Mouse (Mus musculus): ENCODE results near the gene Fbxo21. TPM values are rescaled to one million over a fixed set of nuclear protein-coding genes. Genes with fewer than 3 reads are reported as not detected.

Fbxo21 gene
- polyA plus RNA-seq, 2 experiments: 9.5 to 10.0 TPM

DNA sequence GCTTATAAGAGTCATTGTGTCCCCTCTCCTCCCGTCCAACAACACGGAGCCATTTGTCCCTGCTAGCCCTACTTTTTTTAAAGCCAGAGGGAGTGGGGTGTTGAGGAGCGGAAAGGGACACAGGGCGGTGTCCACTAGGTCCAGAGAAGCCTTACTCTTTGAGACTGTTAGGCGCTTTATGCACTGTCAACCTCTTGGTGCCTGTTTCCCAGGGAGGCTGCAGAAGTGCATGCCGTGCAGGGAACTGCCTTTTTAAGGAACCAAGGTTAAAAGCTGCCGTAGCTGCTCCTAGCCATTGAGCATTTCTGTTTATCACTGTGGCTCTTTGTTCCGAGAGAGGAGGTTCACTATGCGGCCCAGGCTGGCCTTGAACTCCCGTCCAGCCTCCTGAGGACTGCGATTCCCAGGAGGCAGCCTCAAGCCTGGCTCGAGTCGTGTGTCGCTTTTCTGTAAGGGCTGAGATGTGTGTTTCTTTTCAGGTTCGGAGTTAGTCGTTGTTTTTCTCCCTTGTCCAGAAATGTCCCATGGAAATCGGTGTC is 1.7 kb downstream of the Fbxo21 start:
- WGBS (ENCODE audit: insufficient replicate concordance): 65% methylated on average over 17 of the region's 17 CpGs
- Histone ChIP-seq H3K9ac (replicated peaks) (no peak overlapping the region), H3K27ac (no peak overlapping the region)

DNA sequence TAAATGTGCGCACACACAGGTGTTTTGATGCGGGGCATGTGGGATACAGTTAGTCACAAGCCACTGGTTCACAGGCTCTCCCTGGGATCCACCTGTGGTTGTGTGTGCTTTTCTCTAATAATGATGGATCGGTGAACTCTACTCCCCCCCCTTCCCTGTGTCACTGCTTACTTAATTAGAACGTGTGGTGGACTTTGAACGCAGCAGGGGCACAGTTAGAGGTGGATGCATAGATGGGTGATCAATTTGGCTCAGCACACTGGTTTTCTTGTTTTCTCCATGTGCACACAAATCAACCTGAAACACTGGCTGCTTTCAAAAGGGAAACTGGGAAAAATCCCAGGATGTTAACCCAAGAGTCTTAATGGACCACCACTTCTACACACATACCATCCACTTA is 2.6 kb downstream of the Fbxo21 start:
- TF ChIP-seq CTCF (IDR thresholded peaks at IDR 0.05; ENCODE audit: low read depth) (no peak), EP300 (IDR thresholded peaks at IDR 0.05; ENCODE audit: low read depth) (no peak)
- no peak for ATAC-seq (ENCODE audit: insufficient read depth)
- Histone ChIP-seq H3K4me3 (ENCODE audit: insufficient read depth in 1 of 2, low read depth in 2 of 2, low read length in 2 of 2) (no peak overlapping the region), H3K4me2 (ENCODE audit: low read depth) (peak overlapping the region; percentile 81), H3K36me3 (replicated peaks; ENCODE audit: control insufficient read depth, insufficient read depth, low read depth) (peaks cover 2% of the 10 kb centered on the region; the same call in 1 of the 2 replicates), H3K27me3 (ENCODE audit: control insufficient read depth, insufficient read depth, low read length) (no peaks in the 10 kb centered on the region), H3K9ac (replicated peaks) (no peak overlapping the region), H3K9me3 (ENCODE audit: control insufficient read depth, low read length) (no peaks in the 10 kb centered on the region), H3K4me1 (replicated peaks; ENCODE audit: control insufficient read depth in 2 of 2, insufficient read depth in 2 of 2, low read length in 1 of 2) (peaks cover 0 to 11% of the 10 kb centered on the region in 2 experiments; a peak in 1 of 4 replicates), H3K27ac (no peak overlapping the region)
- WGBS (ENCODE audit: insufficient replicate concordance): 71% methylated on average over 5 of the region's 5 CpGs
- no peak for DNase-seq (ENCODE audit: low read depth in 3 of 3, low spot score in 3 of 3)

More for the DNA sequence above, 1.7 kb downstream of the Fbxo21 start:
- peaks cover 2% of the 10 kb centered on the region; the same call in 1 of the 2 replicates for H3K36me3 ChIP-seq (replicated peaks; ENCODE audit: control insufficient read depth, insufficient read depth, low read depth)
- TF ChIP-seq EP300 (IDR thresholded peaks at IDR 0.05; ENCODE audit: low read depth) (no peak), CTCF (IDR thresholded peaks at IDR 0.05; ENCODE audit: low read depth) (no peak)
- no peak for ATAC-seq (ENCODE audit: insufficient read depth)
- H3K4me2 ChIP-seq (ENCODE audit: low read depth): peak overlapping the region; percentile 81
- H3K4me3 ChIP-seq (ENCODE audit: insufficient read depth in 1 of 2, low read depth in 2 of 2, low read length in 2 of 2): peak overlapping the region; percentile 41 to 76; a peak in 3 of 4 replicates
- no peak for DNase-seq (ENCODE audit: low read depth in 3 of 3, low spot score in 3 of 3)
- no peaks in the 10 kb centered on the region for H3K27me3 ChIP-seq (ENCODE audit: control insufficient read depth, insufficient read depth, low read length)
- H3K9me3 ChIP-seq (ENCODE audit: control insufficient read depth, low read length): no peaks in the 10 kb centered on the region
- peaks cover 0 to 11% of the 10 kb centered on the region in 2 experiments; a peak in 1 of 4 replicates for H3K4me1 ChIP-seq (replicated peaks; ENCODE audit: control insufficient read depth in 2 of 2, insufficient read depth in 2 of 2, low read length in 1 of 2)

DNA sequence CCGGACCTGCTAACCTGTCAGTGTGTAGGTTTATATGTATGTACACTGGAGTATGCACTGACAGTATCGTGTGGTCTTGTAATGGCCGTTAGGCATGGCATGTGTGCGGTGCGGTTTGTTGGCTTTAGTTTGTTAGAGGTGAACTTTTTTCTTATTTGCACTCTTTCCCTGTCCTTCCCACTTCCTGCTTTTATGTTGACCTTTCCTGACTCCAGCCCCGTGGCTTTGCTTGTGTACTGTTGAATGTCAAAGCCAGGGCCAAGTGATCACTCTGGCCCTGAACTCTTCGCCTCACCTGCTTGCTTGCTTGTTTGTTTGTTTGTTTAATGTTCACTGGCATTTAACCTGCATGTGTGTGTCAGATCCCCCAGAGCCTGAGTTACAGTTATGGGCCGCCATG is 4.4 kb downstream of the Fbxo21 start:
- Histone ChIP-seq H3K27ac (no peak overlapping the region), H3K9me3 (ENCODE audit: control insufficient read depth, low read length) (no peaks in the 10 kb centered on the region), H3K4me3 (ENCODE audit: insufficient read depth in 1 of 2, low read depth in 2 of 2, low read length in 2 of 2) (no peak overlapping the region), H3K4me2 (ENCODE audit: low read depth) (no peak overlapping the region), H3K9ac (replicated peaks) (no peak overlapping the region), H3K27me3 (ENCODE audit: control insufficient read depth, insufficient read depth, low read length) (no peaks in the 10 kb centered on the region), H3K4me1 (replicated peaks; ENCODE audit: control insufficient read depth in 2 of 2, insufficient read depth in 2 of 2, low read length in 1 of 2) (peaks cover 0 to 11% of the 10 kb centered on the region in 2 experiments; a peak in 2 of 4 replicates), H3K36me3 (replicated peaks; ENCODE audit: control insufficient read depth, insufficient read depth, low read depth) (peaks cover 2% of the 10 kb centered on the region; the same call in 1 of the 2 replicates)
- ATAC-seq (ENCODE audit: insufficient read depth): no peak
- no peak for TF ChIP-seq EP300 (IDR thresholded peaks at IDR 0.05; ENCODE audit: low read depth)
- TF ChIP-seq CTCF (IDR thresholded peaks at IDR 0.05; ENCODE audit: low read depth): no peak
- WGBS (ENCODE audit: insufficient replicate concordance): 73% methylated on average over 8 of the region's 8 CpGs
- peak in 1 of 3 experiments; percentile 29 for DNase-seq (ENCODE audit: low read depth in 3 of 3, low spot score in 3 of 3)

DNA sequence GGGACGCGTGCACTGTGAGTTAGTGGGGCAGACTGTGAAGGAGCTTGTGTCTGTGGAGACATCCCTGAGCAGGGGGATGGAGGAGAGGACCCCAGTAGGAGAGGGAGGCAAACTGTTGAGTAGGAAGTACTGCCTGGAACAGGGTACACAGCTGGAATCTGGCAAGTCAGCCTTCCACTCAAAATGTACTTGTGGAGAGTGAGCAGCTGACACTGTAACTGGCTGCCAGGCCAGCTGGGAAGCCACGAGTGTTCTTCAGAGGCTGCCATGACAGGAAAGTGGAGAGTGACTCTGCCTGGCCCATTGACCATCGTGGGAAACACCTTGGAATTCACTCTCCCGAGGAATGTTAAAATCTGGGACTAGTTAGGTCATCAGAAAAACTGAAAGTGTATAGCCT is 5.4 kb downstream of the Fbxo21 start:
- Histone ChIP-seq H3K4me3 (ENCODE audit: insufficient read depth in 1 of 2, low read depth in 2 of 2, low read length in 2 of 2) (no peak overlapping the region), H3K9me3 (ENCODE audit: control insufficient read depth, low read length) (no peaks in the 10 kb centered on the region), H3K4me1 (replicated peaks; ENCODE audit: control insufficient read depth in 2 of 2, insufficient read depth in 2 of 2, low read length in 1 of 2) (peaks cover 0 to 9% of the 10 kb centered on the region in 2 experiments; a peak in 2 of 4 replicates), H3K27ac (no peak overlapping the region), H3K27me3 (ENCODE audit: control insufficient read depth, insufficient read depth, low read length) (no peaks in the 10 kb centered on the region), H3K4me2 (ENCODE audit: low read depth) (no peak overlapping the region), H3K9ac (replicated peaks) (no peak overlapping the region), H3K36me3 (replicated peaks; ENCODE audit: control insufficient read depth, insufficient read depth, low read depth) (peaks cover 2% of the 10 kb centered on the region; the same call in 1 of the 2 replicates)
- ATAC-seq (ENCODE audit: insufficient read depth) (no peak), DNase-seq (ENCODE audit: low read depth in 3 of 3, low spot score in 3 of 3) (no peak)
- TF ChIP-seq EP300 (IDR thresholded peaks at IDR 0.05; ENCODE audit: low read depth): no peak
- no peak for TF ChIP-seq CTCF (IDR thresholded peaks at IDR 0.05; ENCODE audit: low read depth)
- WGBS (ENCODE audit: insufficient replicate concordance): 55% methylated on average over 5 of the region's 5 CpGs

DNA sequence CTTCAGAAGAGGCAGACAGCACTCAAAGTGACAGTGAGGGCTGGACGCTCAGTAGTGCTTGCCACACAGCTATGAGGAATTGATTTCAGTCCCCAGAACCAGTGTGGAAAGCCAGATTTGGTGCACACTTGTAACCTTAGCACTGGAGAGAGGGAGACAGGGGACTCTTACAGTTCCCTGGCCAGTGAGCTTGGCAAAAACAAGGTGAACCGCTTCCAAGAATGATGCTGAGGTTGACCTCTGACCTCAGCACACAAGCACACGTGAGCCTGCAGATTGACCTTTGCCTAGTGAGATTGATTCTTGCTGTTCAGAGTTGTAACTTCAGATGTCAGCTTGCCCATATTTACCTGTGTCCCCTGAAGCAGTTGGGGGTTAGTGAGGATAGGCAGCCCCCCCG is 9.8 kb downstream of the Fbxo21 start:
- 62% methylated on average over 4 of the region's 4 CpGs for WGBS (ENCODE audit: insufficient replicate concordance)
- no peaks in the 10 kb centered on the region for H3K27me3 ChIP-seq (ENCODE audit: control insufficient read depth, insufficient read depth, low read length)
- DNase-seq (ENCODE audit: low read depth in 3 of 3, low spot score in 3 of 3) (peak in 1 of 3 experiments; percentile 22), ATAC-seq (ENCODE audit: insufficient read depth) (0 out of 2 replicates have a peak, but pooled peaks have one; percentile 24)
- peaks cover 0 to 3% of the 10 kb centered on the region in 2 experiments; a peak in 2 of 4 replicates for H3K4me1 ChIP-seq (replicated peaks; ENCODE audit: control insufficient read depth in 2 of 2, insufficient read depth in 2 of 2, low read length in 1 of 2)
- H3K4me3 ChIP-seq (ENCODE audit: insufficient read depth in 1 of 2, low read depth in 2 of 2, low read length in 2 of 2): no peak overlapping the region
- H3K36me3 ChIP-seq (replicated peaks; ENCODE audit: control insufficient read depth, insufficient read depth, low read depth): peaks cover 2% of the 10 kb centered on the region; the same call in 1 of the 2 replicates
- H3K4me2 ChIP-seq (ENCODE audit: low read depth): no peak overlapping the region
- H3K9me3 ChIP-seq (ENCODE audit: control insufficient read depth, low read length): no peaks in the 10 kb centered on the region
- H3K9ac ChIP-seq (replicated peaks): no peak overlapping the region
- no peak overlapping the region for H3K27ac ChIP-seq
- TF ChIP-seq CTCF (IDR thresholded peaks at IDR 0.05; ENCODE audit: low read depth) (no peak), EP300 (IDR thresholded peaks at IDR 0.05; ENCODE audit: low read depth) (no peak)
